Mouse (Mus musculus) urinary bladder, postnatal 14 days (tissue): ENCODE results near the gene Gnb1.

Experiments
- DNase-seq: peaks from one replicate; pipeline ENCODE4 v3.0.0; 2021; ENCODE audit warnings: low spot score

The Gnb1 gene

DNA sequence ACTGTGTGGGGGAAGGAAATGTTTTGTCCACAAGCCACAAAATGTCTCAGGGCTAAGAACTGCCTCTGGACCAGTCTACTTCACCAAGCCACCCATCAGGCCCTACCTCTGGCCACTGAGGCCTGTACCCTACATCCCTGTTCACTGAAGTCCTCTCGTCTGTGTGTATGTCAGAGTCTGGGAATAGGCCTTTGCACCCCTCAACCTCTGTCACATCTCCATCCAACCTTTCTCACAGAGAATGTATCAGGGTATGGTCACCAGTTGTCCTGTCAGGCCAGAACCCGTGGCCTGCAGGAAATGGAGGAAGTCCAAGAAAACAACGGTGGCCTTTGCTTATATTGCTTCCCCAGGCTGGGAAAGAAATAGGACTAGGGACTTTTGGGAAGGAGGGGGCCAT is 5.6 kb upstream of the Gnb1 start:
- no peak for DNase-seq

DNA sequence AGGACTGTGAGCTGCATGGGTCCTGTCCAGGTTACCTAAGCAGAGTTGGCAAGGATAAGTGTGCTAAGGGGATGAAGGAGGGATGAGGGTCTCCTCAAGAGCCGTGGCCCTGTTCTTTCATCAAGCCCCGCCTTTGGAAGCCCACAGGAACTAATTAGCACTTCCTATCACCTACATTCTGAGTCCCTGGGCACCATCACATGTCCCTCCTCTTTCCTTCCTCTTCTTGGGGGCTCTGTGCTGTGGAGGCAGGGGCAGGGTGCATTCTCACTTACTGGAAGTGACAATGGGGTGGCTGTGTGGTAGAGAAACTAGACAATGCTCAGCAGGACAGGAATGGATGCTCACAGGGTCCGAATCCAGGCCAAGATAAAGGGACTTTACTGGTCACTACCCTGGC is 3.4 kb upstream of the Gnb1 start:
- DNase-seq = no peak

DNA sequence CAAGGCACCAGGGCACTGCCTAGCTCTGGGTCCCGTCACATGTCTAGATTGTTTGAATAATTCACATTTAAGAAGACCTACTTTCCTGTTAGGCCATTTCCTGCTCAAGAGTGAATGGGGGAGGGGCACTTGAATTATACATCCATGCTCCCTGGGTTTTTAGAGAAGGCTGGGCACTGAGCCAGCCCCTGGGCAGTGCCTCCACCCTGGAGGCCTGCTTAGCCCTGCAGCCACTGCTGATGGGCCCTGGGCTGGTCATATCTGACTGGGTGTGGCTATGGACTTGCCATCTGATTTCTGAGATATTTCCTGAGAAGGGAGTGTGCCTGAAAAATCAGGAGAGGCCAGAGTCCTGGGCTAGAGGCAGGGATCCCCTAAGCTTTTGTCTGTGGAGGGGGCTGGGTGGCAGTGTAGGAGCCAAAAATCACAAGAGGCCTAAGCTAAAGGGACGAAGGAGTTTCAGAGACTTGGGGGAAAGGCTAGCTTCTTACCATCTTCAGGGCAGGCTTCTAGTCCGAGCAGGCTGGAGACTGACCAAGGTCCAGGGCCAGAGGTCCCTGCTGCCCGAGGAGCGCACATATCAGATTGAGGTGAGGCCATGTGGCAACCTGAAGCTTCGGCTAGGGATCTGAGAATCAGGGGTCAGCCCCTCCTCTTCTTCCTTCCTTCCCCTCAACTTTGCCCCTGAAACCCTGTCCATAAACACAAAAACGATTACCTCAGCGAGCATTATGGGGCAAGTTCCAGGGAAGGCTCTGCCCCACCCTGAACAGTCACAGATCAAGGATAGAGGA is 2.7 kb upstream of the Gnb1 start:
- DNase-seq = peak; percentile 88

DNA sequence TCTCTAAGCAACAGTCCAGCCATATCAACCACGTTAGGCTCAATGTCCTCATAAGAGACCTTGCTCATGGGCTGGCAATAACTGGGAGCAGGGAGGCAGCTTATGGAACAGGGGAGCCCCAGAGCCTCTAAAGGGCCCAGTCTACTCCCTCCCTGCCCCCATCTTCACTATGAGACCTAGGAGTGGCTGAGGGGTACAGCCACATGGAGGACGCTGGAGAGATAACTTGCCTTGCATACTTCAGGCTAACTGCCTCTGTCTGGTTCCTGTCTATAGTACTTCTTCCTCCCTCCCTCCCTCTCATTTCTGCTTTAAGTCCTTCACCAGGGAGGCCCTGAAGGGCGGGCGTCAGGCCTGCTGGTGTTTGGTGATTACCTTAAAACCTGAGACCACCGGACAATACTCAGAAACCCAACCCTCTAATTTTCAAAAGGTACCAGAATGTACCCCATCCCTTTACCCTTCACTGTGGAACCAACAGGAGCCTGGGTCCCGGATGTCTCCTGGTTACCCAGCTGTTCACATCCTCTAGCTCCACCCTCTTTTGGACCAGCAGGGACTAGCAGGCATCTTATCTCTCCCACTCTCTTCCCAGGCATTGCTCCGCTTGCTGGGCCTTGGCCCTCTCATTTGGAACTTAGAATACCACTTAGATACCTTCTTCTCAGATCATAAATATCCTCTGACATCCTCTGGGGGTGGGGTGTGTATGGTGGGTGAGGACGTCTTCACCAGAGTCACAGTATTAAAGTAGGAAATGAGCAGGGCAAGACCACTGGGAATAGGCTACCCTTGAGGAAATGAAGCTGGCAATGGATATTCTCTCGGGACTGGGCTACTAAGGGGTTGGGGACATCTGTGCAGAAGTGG is 1.8 kb upstream of the Gnb1 start:
- DNase-seq = no peak

DNA sequence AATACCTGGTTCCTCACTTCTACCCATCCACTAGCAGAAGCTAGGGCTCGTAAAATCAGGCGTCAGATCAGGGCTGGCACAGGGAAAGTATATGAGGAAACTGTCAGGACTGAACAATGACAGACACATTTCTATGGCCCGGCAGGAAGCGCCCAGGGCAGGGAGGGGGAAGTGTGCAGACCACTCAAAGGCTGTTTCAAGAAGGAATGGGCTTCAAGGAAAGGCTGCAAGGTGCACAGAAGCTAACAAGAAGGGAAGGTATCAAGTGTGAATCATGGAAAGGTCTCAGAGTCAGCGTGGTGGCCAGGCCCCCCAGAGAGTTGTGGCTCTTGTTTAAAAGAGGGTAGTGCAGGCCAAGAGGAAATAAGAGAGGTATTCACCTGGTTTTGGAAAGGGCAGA is 705 bp upstream of the Gnb1 start:
- no peak for DNase-seq

DNA sequence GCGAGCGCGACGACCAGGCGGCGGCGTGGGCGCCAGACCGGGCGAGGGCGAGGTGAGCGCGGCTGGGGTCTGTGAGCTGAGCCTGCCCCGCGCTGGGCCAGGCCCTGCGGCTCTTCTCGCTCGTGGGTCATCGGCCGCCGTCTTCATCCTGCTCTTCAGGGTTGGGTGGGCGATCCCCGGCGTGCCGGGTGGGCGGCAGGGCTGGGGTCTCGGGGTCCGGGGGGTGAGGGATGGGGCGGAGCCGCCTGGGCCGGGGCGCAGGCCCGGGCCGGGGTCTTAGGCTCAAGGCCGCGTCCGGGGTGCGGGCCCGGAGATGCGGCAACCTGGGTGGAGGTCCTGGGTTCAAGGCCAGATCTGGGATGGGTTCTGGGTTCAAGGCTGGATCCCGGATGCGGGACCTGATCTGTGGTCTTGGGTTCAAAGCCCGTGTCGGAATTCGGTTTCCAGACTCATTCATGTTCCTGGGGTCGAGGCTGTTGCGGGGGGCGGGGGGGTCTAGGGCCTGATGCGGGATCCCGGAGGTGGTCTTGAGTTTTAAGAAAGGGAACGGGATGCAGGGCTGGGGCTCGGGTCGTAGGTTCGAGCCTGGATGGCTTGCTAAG is 469 bp downstream of the Gnb1 start:
- no peak for DNase-seq

DNA sequence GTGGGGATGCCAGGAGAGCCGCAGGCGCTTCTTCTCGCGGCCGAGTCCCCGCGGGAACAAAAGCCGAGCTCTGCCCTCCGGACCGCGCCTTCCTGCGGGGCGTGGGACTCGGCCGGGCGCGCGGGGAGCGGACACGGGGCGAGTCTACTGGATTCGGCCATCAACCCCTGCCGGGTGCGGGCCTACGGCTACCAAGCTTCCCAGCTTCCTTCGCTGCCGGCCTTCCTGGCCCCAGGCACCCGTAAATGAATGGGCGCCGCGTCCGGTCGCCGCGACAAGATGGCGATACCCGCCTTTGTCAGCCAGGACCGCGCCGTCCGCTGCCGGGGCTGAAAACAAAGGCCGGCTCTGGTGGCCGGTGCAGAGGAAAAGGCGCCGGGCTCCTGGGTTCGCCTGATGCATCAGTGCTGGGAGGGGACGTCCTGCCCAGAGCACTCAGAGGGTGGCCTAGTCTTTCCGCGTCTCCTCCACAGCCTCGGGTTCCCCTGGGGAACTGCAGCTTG is 1.0 kb downstream of the Gnb1 start:
- peak; percentile 59 for DNase-seq

DNA sequence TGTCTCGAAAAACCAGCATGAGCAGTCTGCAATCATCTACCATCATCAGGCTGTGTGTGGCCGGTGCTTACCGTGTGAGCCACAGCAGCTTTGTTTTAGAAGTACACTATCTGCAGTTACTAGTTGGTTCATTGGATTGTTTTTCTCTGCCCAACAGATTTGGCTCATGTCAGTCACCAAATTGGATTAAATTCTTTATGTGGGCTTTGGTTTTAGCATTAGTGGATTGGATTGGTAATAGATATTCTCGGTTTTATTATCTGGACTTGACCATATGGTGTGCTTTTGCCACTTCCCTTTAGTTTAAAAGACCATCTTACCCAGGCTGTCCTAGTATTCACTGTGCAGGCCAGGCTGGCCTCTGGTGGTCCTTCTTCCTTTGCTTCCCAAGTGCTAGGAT is 3.7 kb downstream of the Gnb1 start:
- no peak for DNase-seq

DNA sequence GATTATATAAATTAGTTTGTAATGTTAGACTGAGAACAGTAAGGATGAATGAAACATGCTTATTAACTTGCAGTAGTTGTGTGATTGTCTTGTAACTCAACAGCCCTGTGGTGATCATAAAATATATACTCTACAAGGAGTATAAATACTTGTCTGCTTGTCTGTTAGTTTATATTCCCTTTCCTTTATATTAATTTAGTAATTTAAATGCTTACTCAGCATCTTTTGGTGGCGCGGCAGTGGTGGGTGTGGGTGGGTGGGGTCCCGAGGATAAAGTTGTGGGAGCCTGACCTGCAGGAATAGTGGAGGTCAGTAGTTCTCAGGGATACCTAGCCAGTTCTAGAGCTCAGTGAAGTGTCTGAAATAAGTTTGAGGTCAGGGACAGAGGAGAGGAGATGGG is 6.8 kb downstream of the Gnb1 start:
- DNase-seq = no peak

DNA sequence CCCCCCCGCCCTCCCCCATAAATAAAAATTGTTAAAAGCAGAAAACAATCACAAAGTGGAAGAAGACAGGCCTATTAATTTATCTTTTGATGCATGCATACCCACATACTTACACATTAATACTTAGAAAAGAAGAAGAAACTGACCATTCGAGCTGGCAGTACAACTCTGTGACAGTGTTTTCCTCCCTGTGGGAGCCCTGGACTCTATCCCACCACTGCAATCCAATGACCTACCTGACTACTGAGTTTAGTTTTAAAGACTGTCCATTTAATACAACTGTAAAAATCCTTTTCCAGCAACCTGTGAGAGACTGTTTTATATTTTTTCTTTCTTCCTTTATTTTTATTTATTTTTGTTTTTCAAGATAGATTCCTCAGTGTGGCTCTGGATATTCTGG is 10.0 kb downstream of the Gnb1 start:
- DNase-seq = no peak

DNA sequence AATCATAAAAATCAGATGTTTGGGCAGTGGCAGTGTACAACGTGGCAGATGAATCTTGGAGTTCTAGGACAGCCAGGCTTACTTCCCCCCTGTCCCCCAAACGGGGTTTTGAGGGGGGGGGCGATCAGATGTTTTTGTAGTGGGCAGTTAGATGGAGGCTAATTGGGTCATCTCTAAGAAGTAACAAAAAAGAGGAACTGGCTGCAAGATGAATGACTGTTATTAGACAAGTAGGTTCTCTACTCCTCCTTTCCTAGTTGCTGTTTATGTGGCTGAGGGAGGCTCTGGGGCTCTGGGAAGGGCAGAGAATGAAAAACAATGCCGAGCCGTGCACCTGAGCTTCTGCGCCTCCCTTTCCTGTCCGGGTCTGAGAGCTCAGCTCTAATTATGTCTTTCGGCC is 13.9 kb downstream of the Gnb1 start:
- no peak for DNase-seq

DNA sequence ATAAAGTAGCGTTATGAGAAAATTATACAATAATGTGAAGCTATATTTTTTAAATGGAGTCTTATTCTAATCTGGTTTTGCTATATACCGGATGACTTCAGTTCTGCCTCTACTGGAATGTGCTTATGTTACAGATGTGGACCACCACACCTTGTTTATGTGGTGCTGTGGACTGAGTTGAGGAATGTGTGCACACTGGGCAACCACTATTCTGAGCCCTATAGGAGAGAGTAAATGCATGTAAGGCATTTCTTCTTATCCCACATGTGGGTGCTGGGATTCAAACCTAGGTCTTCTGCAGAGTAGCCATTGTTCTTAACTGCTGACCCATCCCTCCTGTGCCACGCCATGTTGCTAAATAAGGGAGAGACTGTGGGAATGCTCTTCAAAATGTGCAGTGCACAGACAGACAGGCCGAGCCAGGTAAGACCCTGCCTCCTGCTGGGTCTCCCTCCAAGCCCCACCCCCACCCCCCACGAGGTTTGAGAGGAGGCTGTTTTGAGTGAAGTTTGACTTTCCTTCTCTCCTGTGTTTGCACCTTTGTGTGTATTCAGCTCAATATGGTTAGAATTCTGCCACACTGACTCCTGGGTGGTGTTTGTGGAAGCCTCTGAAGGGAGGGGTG is 14.6 kb downstream of the Gnb1 start:
- no peak for DNase-seq

DNA sequence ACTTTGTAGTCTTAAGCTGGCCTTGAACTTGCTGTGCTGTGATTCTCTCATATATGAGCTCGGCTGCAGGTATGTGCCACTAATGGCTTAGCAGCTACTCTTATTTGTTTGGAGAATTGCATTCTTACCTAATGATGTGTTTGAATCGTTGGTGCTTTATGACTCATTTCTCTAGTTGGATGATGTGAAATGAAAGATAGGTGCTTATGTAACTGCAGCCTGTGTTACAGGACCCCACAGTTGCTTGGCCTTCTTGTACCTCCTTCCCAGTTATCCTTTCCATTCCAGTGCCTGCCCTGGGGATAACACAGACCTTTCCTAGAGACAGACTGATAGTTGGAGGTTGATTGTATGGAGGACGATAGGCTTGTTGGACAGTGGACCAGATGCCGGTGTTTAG is 17.5 kb downstream of the Gnb1 start:
- no peak for DNase-seq

DNA sequence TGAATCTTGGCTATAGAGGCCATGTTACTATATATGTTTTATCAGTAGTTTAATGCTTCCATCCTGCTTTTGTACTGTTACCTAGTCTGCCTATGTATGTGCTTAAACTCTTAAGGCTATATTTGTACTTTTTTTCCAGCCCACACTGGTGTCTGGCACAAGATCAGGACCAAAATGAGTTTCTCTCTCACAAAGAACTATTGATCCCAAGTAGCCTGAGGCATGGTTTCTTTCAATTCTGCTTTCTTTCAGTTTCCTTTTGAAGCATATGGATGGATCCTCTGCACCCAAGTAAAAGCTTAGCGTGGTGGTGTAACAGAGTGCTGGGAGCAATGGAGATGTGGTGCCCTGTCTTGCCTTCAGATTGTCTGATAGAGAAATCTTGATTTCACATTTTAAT is 19.8 kb downstream of the Gnb1 start:
- DNase-seq = no peak

DNA sequence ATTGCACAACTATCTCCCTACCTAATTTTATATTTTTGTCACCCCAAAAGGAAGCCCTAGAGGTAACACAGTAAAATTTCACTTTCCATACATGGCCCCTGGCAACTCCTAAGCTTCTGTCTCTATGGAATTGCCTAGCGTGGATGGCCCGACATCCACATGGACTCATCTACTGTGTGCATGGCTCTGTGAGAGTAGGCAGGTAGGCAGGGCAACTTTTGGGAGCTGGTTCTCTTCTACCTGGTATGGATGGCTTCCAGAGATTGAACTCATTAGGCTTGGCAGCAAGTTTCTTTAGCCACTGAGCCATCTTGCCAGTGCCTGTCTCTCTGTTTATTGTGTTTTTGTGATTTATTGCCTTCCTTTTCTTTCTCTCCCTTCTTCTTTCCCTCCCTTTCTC is 23.6 kb downstream of the Gnb1 start:
- DNase-seq = no peak

DNA sequence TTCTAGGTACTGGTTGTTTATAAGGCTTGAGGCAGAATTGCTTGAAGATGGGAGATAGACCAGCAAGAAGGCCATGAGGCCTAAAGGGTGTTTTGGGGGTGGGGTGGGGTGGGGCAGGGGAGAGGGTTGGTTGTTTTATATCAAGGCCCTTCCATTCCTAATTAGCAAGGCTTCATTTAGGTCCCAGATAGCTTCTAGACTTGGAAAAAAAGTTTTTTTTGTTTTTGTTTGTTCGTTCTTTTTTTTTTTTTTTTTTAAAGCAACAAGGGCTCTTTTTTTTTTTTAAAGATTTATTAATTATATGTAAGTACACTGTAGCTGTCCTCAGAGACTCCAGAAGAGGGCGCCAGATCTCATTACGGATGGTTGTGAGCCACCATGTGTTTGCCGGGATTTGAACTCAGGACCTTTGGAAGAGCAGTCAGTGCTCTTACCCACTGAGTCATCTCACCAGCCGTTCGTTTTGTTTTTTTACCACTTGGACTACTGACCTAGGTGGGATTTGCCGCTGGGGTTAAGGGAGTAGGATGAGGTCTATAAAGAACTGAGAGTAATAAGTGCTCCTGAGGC is 26.9 kb downstream of the Gnb1 start:
- DNase-seq = no peak

DNA sequence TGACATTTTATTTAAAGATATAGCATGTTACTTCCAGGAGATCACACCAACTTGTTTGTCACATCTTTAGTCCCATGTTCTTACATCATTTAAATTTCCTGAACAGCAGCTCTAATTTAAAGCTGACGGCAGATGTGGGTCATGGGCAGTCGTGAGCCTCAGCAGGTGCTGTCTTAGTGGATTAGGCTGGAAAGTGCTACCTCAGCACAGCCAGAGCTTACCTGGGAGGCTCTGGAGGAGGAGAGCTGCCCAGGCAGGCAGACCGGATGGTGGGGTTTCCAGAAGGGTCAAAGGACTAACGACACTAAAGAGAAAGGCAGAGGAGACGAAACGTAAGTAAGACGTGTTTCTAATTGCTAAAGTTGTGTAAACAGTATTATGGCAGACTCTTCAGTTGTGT is 31.2 kb downstream of the Gnb1 start:
- no peak for DNase-seq

DNA sequence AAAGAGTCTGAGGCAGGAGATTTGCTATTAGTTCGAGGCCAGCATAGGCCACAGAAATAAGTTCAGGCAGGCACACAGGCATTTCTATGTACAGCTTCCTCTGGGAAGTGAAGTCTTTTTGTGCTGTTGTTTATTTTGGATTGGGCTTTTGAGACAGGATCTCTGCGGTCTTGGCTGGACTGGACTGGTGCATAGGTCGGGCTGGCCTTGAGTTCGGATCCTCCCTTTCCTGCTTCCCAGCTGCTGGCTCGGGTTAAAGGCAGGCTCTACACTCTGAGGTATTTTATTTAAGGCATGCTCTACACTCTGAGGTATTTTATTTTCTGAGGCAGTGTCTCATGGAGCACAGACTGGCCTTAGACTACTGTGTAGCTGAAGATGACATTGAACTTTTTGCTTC is 34.6 kb downstream of the Gnb1 start:
- DNase-seq = no peak

DNA sequence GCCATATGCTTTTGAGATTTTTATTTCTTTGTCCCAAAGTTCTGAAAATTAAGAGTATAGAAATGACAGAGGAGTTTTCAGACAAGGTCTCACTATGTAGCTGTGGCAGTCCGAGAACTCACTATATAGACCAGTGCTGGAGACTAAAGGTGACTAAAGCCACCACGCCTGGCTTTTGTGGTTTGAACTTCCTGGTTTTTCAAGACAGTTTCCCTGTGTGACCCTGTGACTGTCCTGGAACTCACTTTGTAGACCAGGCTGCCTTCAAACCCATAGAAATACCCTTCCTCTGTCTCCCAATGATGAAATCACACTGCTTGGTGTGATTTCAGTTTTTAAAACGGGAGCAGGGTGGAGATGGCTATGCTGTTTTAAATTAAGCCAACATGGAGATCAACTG is 38.1 kb downstream of the Gnb1 start:
- no peak for DNase-seq

DNA sequence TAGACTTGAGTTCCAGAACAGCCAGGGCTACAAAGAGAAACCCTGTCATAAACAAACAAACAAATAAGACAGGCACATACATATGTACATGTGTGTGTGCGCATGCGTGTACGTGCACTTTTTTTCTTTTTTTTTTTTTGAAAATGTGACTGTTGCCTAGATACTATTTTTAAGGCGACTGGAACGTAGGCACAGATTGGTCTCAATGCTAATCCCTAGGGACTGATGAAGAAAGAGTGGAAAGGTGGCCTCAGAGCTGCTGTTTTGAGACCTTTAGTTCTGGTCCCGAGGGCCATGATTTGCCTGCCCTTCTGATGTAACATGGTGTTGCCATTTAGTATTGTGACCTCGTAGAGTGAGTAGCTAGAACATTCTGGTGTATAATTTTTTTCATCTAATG is 58.8 kb downstream of the Gnb1 start:
- no peak for DNase-seq

DNA sequence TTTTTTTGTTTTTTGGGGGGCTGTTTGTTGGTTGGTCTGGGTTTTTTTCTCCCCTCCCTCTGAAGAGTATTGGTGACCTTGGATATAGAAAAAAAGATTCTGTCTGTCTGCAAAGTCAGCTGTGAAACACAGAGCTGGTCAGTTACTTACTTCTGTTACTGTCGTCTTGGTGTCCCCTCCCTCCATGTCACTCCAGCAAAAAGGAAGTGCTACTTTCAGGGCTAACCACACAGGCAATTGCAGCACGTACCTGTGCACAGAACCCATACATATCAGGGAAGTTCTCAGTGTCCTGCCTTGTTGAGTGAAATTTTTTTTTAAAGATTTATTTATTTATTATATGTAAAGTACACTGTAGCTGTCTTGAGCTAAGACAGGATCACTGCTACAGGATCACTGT is 59.3 kb downstream of the Gnb1 start:
- no peak for DNase-seq

DNA sequence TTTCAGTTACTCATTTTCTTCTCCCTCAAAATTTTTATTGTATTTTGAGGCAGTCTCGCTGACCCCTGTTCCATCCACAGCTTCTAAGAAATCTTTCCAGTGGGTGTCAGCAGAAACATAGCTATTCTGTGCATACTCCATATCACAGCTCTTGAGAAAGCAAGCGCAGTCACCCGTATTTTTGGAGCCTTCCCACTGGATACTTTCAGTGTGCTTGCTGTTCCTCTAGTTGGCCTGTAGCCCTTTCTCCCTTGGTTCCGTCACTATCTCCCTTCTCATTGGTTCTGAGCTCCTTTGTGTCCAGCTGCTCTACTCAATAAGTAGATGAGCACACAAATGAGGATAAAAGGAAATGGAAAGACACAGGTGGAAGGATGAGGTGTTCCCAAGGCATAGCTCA is 59.9 kb downstream of the Gnb1 start:
- no peak for DNase-seq
